Mouse (Mus musculus) intestine, embryonic 14.5 days (tissue): ENCODE measurements around the gene Rec114. TPM values are rescaled to one million over a fixed set of nuclear protein-coding genes. Genes with fewer than 3 reads are reported as not detected.

Experiments
- ATAC-seq: fragments of 200-750 bp; cut with Nextera tagmentation; replicated peaks from 2 replicates; pipeline ENCODE4 v1.8.0; 2017; ENCODE audit warnings: low read depth, moderate number of reproducible peaks, moderate TSS enrichment, moderate library complexity; ENCODE audit not compliant: low FRiP score, low TSS enrichment
- DNase-seq: peaks from one replicate; pipeline ENCODE4 v3.0.0-alpha.2; 2018; ENCODE audit warnings: low spot score
- H3K27ac ChIP-seq: fragments of 300-500 bp; sonication (generic); 2 replicates; pipeline ENCODE4 v1.5.1; 2014; ENCODE audit warnings: low read depth, mild to moderate bottlenecking, control low read depth
- H3K27me3 ChIP-seq: fragments of 300-500 bp; sonication (generic); replicated peaks from 2 replicates; pipeline ENCODE4 v1.6.1; 2014; ENCODE audit warnings: low read length, control low read depth; ENCODE audit not compliant: control insufficient read depth, insufficient read depth
- H3K36me3 ChIP-seq: fragments of 300-500 bp; sonication (generic); 2 replicates; pipeline ENCODE4 v1.6.1; 2014; ENCODE audit warnings: low read length, control low read depth; ENCODE audit not compliant: control insufficient read depth, insufficient read depth
- H3K4me1 ChIP-seq: fragments of 300-500 bp; sonication (generic); replicated peaks from 2 replicates; pipeline ENCODE4 v1.6.1; 2014; ENCODE audit warnings: low read length, control low read depth, mixed read lengths; ENCODE audit not compliant: control insufficient read depth, insufficient read depth
- H3K4me2 ChIP-seq: fragments of 300-500 bp; sonication (generic); 2 replicates; pipeline ENCODE4 v1.6.1; 2014; ENCODE audit warnings: low read length
- H3K4me3 ChIP-seq: fragments of 300-500 bp; sonication (generic); 2 replicates; pipeline ENCODE4 v1.5.1; 2014; ENCODE audit warnings: low read depth, low read length, control low read depth, mixed read lengths
- H3K9ac ChIP-seq: fragments of 300-500 bp; sonication (generic); 2 replicates; pipeline ENCODE4 v1.6.1; 2014; ENCODE audit warnings: mild to moderate bottlenecking, low read length
- H3K9me3 ChIP-seq: fragments of 300-500 bp; sonication (generic); 2 replicates; pipeline ENCODE4 v1.6.1; 2016; ENCODE audit warnings: low read length, control low read depth; ENCODE audit not compliant: control insufficient read depth
- WGBS: fragments of 180-500 bp; shearing (Covaris S2); extraction: QIAGEN DNeasy Blood & Tissue Kit; methylation state at CpG from one replicate; pipeline ENCODE4 v1.1.7; 2014; 5-methylcytosine and 5-hydroxymethylcytosine counted together
- polyA plus RNA-seq: library from polyadenylated mRNA; unstranded; fragments of >200 nt; fragmentation: Nextera tagmentation; extraction: Ambion mirVana; gene quantifications from 2 replicates; pipeline ENCODE4 v1.2.1, GENCODE M21; 2014

The Rec114 gene
- polyA plus RNA-seq, 1 experiment from 2014 or later = 3.2 TPM

- Histone ChIP-seq H3K36me3 (peaks cover 11% of the 10 kb centered on the region; the same call in 1 of the 2 replicates), H3K4me3 (no peak overlapping the region), H3K4me2 (no peak overlapping the region), H3K27ac (no peak overlapping the region), H3K27me3 (no peaks in the 10 kb centered on the region), H3K9me3 (no peaks in the 10 kb centered on the region), H3K9ac (no peak overlapping the region), H3K4me1 (no peaks in the 10 kb centered on the region)
- ATAC-seq = no peak
- no peak for DNase-seq
- 58% methylated on average over 9 of the region's 9 CpGs for WGBS
These were observed 76.5 kb downstream of the Rec114 start for GRCm38 (mm10) chr9:58667244-58667643.

- H3K9me3 ChIP-seq = no peaks in the 10 kb centered on the region
- ATAC-seq (no peak), DNase-seq (no peak)
- H3K27me3 ChIP-seq = no peaks in the 10 kb centered on the region
- H3K4me3 ChIP-seq = no peak overlapping the region
- 43% methylated on average over 9 of the region's 9 CpGs for WGBS
- no peak overlapping the region for H3K4me2 ChIP-seq
- H3K27ac ChIP-seq = no peak overlapping the region
- peaks cover 18% of the 10 kb centered on the region; the same call in 1 of the 2 replicates for H3K36me3 ChIP-seq
- no peak overlapping the region for H3K9ac ChIP-seq
- H3K4me1 ChIP-seq = no peaks in the 10 kb centered on the region
These were observed 77.6 kb downstream of the Rec114 start for GRCm38 (mm10) chr9:58666191-58666590.

GRCm38 (mm10) chr9:58665492-58665891, 78.3 kb downstream of the Rec114 start:
- ATAC-seq = no peak
- no peak overlapping the region for H3K27ac ChIP-seq
- no peak overlapping the region for H3K4me2 ChIP-seq
- H3K4me1 ChIP-seq = no peaks in the 10 kb centered on the region
- no peaks in the 10 kb centered on the region for H3K27me3 ChIP-seq
- no peak overlapping the region for H3K9ac ChIP-seq
- H3K9me3 ChIP-seq = no peaks in the 10 kb centered on the region
- peaks cover 18% of the 10 kb centered on the region; the same call in 1 of the 2 replicates for H3K36me3 ChIP-seq
- WGBS = 81% methylated on average over 9 of the region's 9 CpGs
- no peak overlapping the region for H3K4me3 ChIP-seq
- no peak for DNase-seq

GRCm38 (mm10) chr9:58662791-58663190, 81.0 kb downstream of the Rec114 start:
- H3K4me3 ChIP-seq = no peak overlapping the region
- no peak for ATAC-seq
- H3K9me3 ChIP-seq = no peaks in the 10 kb centered on the region
- H3K27ac ChIP-seq = no peak overlapping the region
- peaks cover 24% of the 10 kb centered on the region; the same call in 1 of the 2 replicates for H3K36me3 ChIP-seq
- H3K4me1 ChIP-seq = no peaks in the 10 kb centered on the region
- 80% methylated on average over 3 of the region's 3 CpGs for WGBS
- H3K4me2 ChIP-seq = no peak overlapping the region
- H3K27me3 ChIP-seq = no peaks in the 10 kb centered on the region
- no peak overlapping the region for H3K9ac ChIP-seq
- no peak for DNase-seq

- Histone ChIP-seq H3K36me3 (peaks cover 28% of the 10 kb centered on the region), H3K4me1 (no peaks in the 10 kb centered on the region), H3K9me3 (no peaks in the 10 kb centered on the region), H3K27me3 (no peaks in the 10 kb centered on the region), H3K4me3 (no peak overlapping the region), H3K27ac (no peak overlapping the region), H3K4me2 (no peak overlapping the region), H3K9ac (no peak overlapping the region)
- ATAC-seq = no peak
- WGBS = 92% methylated on average over 4 of the region's 4 CpGs
- DNase-seq = no peak
These were observed 81.8 kb downstream of the Rec114 start for GRCm38 (mm10) chr9:58662007-58662406.

GRCm38 (mm10) chr9:58660673-58661072, 83.1 kb downstream of the Rec114 start:
- Histone ChIP-seq H3K4me1 (no peaks in the 10 kb centered on the region), H3K4me3 (no peak overlapping the region), H3K9me3 (no peaks in the 10 kb centered on the region), H3K9ac (no peak overlapping the region), H3K27me3 (no peaks in the 10 kb centered on the region), H3K36me3 (peaks cover 37% of the 10 kb centered on the region), H3K27ac (no peak overlapping the region), H3K4me2 (no peak overlapping the region)
- DNase-seq (no peak), ATAC-seq (no peak)
- 85% methylated on average over 3 of the region's 3 CpGs for WGBS

GRCm38 (mm10) chr9:58659989-58660388, 83.8 kb downstream of the Rec114 start:
- Histone ChIP-seq H3K4me2 (no peak overlapping the region), H3K27ac (no peak overlapping the region), H3K27me3 (no peaks in the 10 kb centered on the region), H3K4me1 (no peaks in the 10 kb centered on the region), H3K9me3 (no peaks in the 10 kb centered on the region), H3K4me3 (no peak overlapping the region), H3K9ac (no peak overlapping the region), H3K36me3 (peaks cover 39% of the 10 kb centered on the region)
- ATAC-seq = no peak
- WGBS = 83% methylated on average over 9 of the region's 9 CpGs
- DNase-seq = no peak

GRCm38 (mm10) chr9:58659331-58659730, 84.4 kb downstream of the Rec114 start:
- DNase-seq (no peak), ATAC-seq (no peak)
- Histone ChIP-seq H3K36me3 (peaks cover 41% of the 10 kb centered on the region), H3K9me3 (no peaks in the 10 kb centered on the region), H3K4me3 (no peak overlapping the region), H3K27me3 (no peaks in the 10 kb centered on the region), H3K9ac (no peak overlapping the region), H3K4me1 (no peaks in the 10 kb centered on the region), H3K4me2 (no peak overlapping the region), H3K27ac (no peak overlapping the region)
- WGBS = 84% methylated on average over 3 of the region's 3 CpGs

GRCm38 (mm10) chr9:58658596-58659309, 85.0 kb downstream of the Rec114 start:
- DNase-seq (no peak), ATAC-seq (no peak)
- Histone ChIP-seq H3K9ac (no peak overlapping the region), H3K4me2 (no peak overlapping the region), H3K36me3 (peaks cover 36% of the 10 kb centered on the region), H3K27me3 (no peaks in the 10 kb centered on the region), H3K27ac (no peak overlapping the region), H3K4me3 (no peak overlapping the region), H3K9me3 (no peaks in the 10 kb centered on the region), H3K4me1 (no peaks in the 10 kb centered on the region)
- 88% methylated on average over 4 of the region's 4 CpGs for WGBS
